Mouse (Mus musculus) stomach, postnatal 0 days (tissue): ENCODE measurements around the gene Fnbp1l.

Experiments used
- CTCF ChIP-seq: IDR thresholded peaks from 2 replicates; pipeline ENCODE4 v1.5.1; 2016; ENCODE audit warnings: antibody characterized with exemption, low read depth, mild to moderate bottlenecking, moderate library complexity
- EP300 ChIP-seq: optimal IDR thresholded peaks from 2 replicates; pipeline ENCODE3; 2016; ENCODE audit warnings: antibody characterized with exemption

DNA sequence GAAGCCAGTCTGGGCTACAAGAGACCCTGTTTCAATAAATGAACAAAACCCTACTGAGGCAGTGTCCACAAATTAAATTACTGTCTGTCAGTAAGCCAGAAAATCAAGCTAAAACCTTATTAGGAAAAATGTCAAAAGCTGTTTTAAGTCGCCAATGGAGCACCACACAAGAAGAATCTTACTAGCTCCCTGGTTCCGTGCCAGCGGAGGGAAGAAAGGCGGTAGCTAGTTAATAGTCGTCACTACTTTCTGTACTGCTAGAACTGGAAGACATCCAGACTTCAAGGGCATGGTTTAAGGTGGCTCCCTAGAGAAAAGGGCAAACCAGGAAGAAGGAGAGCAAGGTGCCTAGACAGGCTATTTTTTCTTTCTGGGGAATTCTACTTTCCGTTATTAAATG lies 5.1 kb upstream of the Fnbp1l start:
- no peak for TF ChIP-seq EP300
- TF ChIP-seq CTCF: no peak
